Mouse (Mus musculus): Measurements from ENCODE around the gene 2310022A10Rik.
A peak's percentile ranks its signal among the peaks of the same experiment; 100 is the strongest.

The 2310022A10Rik gene

GRCm38 (mm10) chr7:27552931-27553513 lies at the start of gene 2310022A10Rik, which contains the start of gene Pld3:
Gene 2310022A10Rik, plus strand, starts transcription at chr7:27553233.
Gene Pld3, minus strand, starts transcription at chr7:27553218.
- peak; percentile 93 to 94 for DNase-seq (ENCODE audit: low spot score in 2 of 2)

DNA sequence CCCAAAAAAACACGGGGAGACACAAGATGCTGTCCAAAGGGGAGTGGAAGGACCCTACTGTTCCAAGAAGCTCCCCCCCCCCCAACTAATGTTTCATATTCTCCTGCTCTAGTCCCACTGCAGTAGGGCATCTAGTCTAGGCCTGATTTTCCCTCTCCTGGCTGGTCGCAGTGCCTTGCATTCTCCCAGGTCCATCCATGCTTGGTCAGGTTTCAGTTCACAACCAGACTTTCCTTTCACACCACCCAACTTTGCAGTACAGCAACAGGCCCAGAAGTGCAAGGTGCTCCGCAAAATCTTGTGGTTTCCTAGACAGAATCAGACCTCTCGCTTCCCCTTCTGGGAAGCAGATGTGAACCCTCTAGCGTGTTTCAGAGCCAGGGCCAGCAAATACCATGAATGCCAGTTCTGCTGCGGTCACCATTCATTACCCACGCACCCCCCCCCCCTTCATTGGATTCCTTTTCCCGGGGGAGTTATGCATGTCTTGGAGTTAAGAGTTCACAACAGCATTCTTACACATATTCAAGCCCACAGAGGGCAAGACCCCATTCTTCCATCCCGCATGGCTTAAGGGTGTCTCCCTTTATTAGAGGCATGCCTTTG lies 46.2 kb upstream of the 2310022A10Rik start:
- DNase-seq (ENCODE audit: low spot score in 2 of 2) = no peak

DNA sequence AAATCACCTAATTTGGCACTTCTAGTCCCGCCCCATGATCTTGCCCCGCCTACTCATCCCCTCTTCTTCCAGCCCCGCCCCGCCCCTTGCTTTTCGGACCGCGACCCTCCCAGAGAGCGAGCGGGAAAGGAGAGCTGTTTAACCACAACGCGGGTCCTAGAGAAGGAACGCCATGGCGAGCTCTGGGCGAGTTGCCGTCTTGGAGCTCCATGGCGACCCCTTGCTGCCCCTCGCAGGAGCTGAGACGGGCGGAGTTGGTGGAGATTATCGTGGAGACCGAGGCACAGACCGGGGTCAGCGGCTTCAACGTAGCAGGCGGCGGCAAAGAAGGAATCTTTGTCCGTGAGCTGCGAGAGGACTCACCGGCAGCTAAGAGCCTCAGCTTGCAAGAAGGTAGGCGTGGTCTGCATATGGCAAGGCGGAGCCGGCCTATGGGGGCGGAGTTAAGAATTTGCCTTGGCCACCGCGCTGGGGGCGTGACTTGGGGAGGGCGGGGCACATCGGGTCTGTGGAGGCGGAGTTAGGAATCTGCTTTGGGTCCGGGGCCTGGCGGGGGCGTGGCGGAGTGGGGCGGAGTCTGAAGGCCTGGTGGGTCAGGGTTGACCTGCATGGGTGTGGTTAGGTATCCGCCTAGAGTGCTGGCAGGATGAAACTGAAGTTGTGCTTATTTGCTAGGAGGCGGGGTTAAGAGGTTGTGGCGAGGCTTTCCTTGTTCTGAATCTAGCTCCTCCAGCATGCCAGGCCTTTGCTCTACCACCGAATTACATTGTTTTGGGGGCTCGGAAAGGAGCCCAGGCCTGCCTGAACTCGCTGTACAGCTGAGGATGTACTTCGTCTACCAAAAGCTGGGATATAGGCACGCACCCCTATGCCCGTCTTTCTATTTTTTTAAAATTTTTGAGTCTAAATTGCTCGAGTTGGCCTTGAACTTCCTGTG lies 45.1 kb upstream of the 2310022A10Rik start:
- DNase-seq (ENCODE audit: low spot score in 2 of 2) = peak; percentile 100

DNA sequence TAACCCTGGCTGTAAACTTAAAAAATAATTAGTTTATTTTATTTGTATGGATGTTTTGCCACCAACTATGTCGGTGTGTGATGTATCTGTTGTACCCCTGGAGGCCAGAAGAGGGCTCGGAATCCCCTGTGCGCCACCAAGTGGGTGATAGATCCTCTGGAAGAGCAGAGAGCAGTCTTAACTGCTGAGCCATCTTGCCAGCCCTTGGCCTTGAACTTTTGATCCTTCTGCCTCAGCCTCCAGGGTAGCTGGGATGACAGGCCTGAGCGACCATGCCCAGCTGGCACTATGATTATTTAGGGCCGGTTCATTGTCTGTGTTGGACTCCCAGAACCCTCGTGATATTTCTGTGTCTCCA lies 44.4 kb upstream of the 2310022A10Rik start:
- DNase-seq (ENCODE audit: low spot score in 2 of 2) = peak; percentile 79 to 84

GRCm38 (mm10) chr7:27510809-27511208 lies 42.2 kb upstream of the 2310022A10Rik start:
- no peak for DNase-seq (ENCODE audit: low spot score in 2 of 2)

GRCm38 (mm10) chr7:27514961-27515360 lies 38.1 kb upstream of the 2310022A10Rik start:
- DNase-seq (ENCODE audit: low spot score in 2 of 2) = no peak

DNA sequence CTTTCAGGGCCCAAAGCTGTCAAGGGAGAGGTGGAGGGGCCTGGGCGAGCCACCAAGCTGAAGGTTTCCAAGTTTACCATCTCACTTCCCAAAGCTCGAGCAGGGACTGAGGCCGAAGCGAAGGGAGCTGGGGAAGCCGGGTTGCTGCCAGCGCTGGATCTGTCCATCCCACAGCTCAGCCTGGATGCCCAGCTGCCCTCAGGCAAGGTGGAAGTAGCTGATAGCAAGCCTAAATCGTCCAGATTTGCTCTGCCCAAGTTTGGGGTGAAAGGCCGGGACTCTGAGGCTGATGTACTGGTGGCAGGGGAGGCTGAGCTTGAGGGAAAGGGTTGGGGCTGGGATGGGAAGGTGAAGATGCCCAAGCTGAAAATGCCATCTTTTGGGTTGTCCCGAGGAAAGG lies 34.7 kb upstream of the 2310022A10Rik start:
- DNase-seq (ENCODE audit: low spot score in 2 of 2) = no peak

DNA sequence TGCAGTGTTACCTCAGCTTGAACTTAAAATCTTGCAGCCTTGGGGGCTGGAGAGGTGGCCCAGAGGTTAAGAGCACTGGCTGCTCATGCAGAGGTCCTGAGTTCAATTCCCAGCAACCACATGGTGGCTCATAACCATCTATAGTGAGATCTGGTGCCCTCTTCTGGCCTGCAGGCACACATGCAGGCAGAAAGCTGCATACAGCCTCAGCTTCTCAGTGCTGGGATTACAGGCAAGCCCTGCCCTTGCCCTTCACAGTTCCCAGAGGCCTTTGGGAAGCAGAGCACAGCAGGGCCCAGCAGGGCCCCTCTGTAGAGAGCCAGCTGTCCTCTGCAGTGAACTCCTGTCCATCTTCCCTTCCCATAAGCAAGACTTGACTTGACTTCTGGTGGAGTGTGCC lies 32.9 kb upstream of the 2310022A10Rik start:
- no peak for DNase-seq (ENCODE audit: low spot score in 2 of 2)

DNA sequence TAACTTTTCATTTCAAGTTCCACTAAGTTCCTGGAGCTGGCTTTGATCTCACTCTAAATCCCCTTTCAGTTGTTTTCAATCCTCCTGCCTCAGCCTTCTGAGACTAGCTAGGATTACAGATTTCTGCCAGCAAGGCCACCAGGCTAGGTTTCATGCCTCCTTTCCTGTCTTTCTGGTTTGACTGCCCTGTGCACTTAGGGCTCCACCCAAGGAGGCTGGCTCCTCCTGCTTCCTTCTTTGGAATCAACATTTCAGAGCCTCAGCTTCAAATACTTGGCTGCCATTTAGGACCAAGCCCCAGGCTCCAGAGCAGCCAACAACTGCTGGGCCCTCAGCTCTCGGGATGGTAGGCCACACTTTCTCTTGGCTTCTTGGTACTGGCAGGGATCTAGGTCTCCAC lies 32.4 kb upstream of the 2310022A10Rik start:
- no peak for DNase-seq (ENCODE audit: low spot score in 2 of 2)

DNA sequence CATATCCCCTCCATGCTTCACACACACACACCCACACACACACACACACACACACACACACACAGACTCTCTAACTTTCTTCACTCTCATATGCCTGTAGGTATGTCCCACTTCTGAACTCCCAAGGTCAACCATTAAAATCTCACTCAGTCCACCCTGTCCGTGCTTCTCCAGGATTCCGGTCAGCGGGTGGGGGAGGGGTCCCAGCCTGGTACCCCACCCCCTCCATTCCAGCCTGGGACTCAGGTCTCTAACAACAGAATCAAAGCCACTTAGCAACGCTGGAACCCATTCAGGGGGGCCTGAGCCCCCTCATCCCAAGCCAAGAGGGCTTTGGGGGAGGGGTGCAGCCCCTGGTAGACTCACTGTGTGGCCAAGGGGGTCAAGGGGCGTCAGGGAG lies 30.1 kb upstream of the 2310022A10Rik start, which contains the start of gene Hipk4:
TSS of gene Hipk4 (plus strand) at position 301 of the 400 bp plus-strand sequence.
- no peak for DNase-seq (ENCODE audit: low spot score in 2 of 2)

GRCm38 (mm10) chr7:27523805-27524204 lies 29.2 kb upstream of the 2310022A10Rik start:
- DNase-seq (ENCODE audit: low spot score in 2 of 2) = no peak

DNA sequence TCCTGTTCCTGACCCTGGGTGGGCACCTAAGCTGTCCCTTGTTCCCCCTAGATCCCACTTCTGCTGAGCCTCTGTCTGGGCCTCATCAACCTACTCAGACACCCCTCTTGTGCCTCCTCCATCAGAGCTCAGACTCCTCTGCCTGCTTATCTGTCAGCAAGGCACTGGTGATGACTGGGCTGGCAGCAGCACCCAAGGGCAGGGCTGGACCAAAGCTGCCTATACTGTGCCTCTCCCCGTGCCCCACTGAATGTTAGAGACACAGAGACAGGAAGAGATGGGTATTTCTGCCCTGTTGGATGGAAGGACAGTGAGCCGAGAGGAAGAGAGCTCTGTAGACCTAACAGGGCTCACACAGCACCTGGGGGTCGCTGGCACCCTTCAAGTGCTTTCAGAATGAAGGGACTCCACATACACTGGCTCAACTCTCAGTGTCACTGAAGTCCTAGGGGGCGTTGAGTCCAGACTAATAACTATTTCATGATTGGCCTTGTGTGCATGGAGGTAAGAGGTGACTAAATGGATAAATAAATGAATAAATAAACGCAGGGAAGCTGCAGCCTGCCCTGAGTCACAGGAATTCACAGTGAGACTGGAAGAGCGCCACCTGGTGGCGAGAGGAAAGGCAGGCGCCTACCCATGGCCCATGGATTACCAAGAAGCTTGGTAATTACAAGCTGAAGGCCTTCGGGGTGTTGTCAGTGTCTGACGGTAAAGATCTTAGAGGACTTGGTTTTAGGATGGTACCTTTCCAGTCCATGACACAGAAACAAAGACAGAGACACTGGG lies 26.8 kb upstream of the 2310022A10Rik start:
- peak; percentile 76 to 93 for DNase-seq (ENCODE audit: low spot score in 2 of 2)

- peak in 1 of 2 experiments; percentile 57 for DNase-seq (ENCODE audit: low spot score in 2 of 2)
Observed at GRCm38 (mm10) chr7:27529070-27529469, 24.0 kb upstream of the 2310022A10Rik start.

DNA sequence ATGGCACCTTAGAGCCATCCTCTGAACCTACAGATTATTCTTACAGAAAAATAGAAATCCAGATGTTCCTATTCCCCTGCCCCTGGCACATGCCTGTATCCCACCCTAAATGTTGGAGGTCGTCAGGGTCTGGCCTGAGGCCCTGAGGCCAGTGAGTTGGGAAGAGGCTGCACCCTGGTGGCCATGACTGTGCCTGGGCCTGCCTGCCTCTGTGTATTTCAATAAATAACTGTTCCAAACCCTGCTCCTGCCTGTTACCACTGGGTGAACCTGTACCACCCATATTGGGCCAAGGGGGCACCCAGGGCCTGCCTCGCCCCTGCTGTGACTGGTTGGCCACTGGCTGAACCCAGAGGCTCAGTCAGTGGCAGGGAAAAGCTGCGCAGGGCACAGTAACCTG lies 22.1 kb upstream of the 2310022A10Rik start:
- no peak for DNase-seq (ENCODE audit: low spot score in 2 of 2)

DNA sequence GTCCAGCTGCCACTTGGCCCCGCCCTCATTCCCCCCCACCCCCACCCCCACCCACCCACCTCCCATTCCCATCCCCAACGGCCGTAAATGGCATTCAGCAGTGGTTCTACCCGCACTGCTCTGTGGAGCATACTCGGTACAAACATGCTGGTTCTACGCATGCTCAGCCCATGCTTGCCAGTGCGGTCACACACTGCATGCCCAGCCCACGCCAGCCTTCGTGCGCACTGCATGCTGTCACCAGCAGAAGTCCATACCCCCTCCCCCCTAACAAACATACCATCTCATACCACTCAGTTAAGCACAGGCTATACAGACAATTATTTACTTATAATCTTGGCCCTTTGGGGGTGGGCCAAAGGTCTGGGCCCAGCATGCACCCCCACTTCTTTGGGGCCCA lies 21.3 kb upstream of the 2310022A10Rik start:
- no peak for DNase-seq (ENCODE audit: low spot score in 2 of 2)

DNA sequence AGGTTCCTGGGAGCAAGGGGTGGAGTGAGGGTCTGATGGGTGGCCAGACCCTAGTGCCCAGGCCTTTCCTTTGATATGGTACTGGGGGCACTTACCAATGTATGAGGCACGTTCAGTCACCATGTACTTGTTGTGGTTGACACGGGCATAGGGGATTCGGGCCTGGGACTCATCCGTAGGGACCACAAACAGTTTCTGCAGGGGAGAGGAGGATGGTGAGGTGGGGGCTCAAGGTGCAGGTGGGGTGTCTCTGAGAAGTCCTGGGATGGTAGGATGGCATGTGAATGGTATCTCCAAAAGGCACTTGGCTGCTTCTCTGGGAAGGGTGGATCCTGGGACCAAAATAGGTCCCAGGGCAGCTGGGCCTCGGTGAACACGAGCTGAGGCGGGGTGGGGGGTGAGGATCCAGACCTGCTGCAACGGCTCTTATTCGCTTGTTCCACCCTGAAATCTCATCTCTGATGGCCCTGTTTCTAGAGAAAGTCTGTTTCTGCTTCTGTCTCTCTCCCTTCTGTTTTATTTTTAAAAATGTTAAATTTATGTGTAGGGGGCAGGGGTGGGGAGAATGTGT lies 20.5 kb upstream of the 2310022A10Rik start:
- DNase-seq (ENCODE audit: low spot score in 2 of 2) = peak in 1 of 2 experiments; percentile 58

- peak; percentile 77 to 78 for DNase-seq (ENCODE audit: low spot score in 2 of 2)
Observed at GRCm38 (mm10) chr7:27535386-27535785, 17.6 kb upstream of the 2310022A10Rik start.

DNA sequence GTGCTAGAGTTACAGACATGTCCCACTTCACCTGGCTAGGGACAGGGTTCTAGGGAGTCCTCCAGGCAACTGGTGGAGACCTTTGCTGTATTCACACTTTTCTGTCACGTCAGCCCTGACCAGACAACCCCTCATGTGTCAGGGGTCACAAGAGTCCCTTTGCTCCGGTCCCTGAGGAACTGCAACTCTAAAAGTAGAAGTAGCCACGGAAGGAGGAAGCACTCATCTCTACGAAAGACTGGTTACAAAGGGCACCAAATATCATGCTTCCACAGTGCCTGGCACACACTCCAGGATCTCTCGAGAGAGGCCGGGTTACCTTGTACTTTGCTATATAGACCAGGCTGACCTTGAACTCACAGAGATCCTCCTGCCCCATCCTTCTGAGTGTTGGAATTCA lies 16.4 kb upstream of the 2310022A10Rik start:
- no peak for DNase-seq (ENCODE audit: low spot score in 2 of 2)

DNA sequence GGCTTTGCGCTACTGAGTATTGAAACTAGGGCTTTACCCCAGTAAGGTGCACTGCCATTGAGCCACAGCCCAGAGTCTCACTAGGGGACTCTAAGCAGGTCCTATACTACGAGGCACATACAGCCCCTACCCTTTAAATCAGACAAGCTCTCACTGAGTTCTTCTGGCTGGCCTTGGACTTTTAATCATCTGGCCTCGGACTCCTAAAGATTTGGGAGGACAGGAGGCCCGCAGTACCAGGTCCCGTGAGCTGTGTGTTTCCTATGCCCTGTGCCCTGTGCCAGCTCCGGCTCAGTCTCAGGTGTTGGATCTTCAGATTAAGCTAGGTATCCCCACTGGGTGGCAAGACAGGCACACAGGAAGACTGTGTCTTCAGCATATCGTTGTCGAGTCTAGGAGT lies 15.0 kb upstream of the 2310022A10Rik start:
- no peak for DNase-seq (ENCODE audit: low spot score in 2 of 2)

- DNase-seq (ENCODE audit: low spot score in 2 of 2) = no peak
Observed at GRCm38 (mm10) chr7:27538797-27539196, 14.2 kb upstream of the 2310022A10Rik start.

DNA sequence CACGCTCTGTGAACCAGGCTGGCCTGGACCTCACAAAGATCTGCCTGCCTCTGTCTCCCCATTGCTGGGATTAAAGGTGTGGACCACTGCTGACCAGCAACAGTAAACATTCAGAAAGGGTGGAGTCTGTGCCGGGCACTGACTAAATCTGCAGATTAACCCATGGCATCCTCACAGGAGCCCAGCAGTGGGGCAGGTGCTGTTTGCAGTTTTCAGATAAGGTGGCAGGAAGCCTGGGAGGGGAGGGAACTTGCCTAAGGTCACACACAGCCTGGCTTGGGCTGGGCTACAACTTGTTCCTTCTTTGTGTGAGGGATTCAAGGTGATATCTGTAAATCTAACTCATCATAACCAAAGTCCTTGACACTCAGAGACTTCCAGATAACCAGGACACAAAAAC lies 12.5 kb upstream of the 2310022A10Rik start:
- peak in 1 of 2 experiments; percentile 58 for DNase-seq (ENCODE audit: low spot score in 2 of 2)

Measured in spleen, postnatal 4 days (tissue).